Mouse (Mus musculus): Measurements from ENCODE around the gene Bicdl2.

- TF ChIP-seq POLR2A (IDR thresholded peaks at IDR 0.05; ENCODE audit: borderline replicate concordance, extremely low read depth, low read depth, low read length) (no peak), CTCF (IDR thresholded peaks at IDR 0.05; ENCODE audit: insufficient read depth, low read length) (no peak)
Observed at GRCm38 (mm10) chr17:23675564-23676281, 15.4 kb downstream of the Bicdl2 start.

Data from lung, adult 2 months (tissue).